Mouse (Mus musculus) ES-Bruce4 (cell line): ENCODE data around the gene Nfil3.

Source experiments
- CTCF ChIP-seq: IDR thresholded peaks from one replicate; pipeline ENCODE4 v1.8.1; 2011; ENCODE audit warnings: low read depth, low read length
- EP300 ChIP-seq: IDR thresholded peaks from 2 replicates; pipeline ENCODE4 v1.6.1; 2011; ENCODE audit warnings: low read depth, low read length; ENCODE audit not compliant: insufficient read depth

DNA sequence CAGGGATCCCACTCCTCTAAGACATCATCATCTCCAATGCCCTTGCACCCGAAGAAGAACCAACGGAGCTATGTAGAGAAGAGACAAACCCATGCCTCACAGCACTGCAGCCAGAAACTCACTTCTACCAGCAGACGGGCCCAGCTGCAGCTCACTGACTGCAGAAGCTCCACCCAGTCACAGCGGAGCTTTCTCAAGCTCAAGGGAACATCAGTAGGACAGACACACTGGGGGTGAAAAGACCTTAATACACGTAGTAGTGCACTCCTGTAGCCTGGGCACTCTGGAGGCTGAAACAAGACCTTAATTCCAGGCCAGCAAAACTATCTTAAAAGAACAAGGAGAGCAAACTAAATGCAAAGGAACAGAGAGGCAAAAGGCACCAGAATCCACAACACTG lies 56.4 kb downstream of the Nfil3 start:
- TF ChIP-seq CTCF: no peak
- no peak for TF ChIP-seq EP300
